In genomic region chr16:37011922-37012289, GRCm38 (mm10) we compare ENCODE assay signal across 8 mouse cellular contexts. TPM values are rescaled to one million over a fixed set of nuclear protein-coding genes. Genes with fewer than 3 reads are reported as not detected.
DNase-seq lines count a peak whose midpoint lies in the region; ATAC-seq lines count a peak whose summit lies in the region.

No protein-coding gene starts in this region.

- H3K9me3 ChIP-seq in neural tube, embryonic 11.5 days (ENCODE audit: control insufficient read depth, low read length): no peaks in the 10 kb centered on the region
- H3K9me3 ChIP-seq in limb, embryonic 15.5 days: no peaks in the 10 kb centered on the region
- no peaks in the 10 kb centered on the region for H3K9me3 ChIP-seq in stomach, embryonic 16.5 days (replicated peaks; ENCODE audit: control insufficient read depth, low read length)

- under 1% methylated on average over 26 of the region's 26 CpGs for WGBS in neural tube, embryonic 11.5 days
- WGBS in limb, embryonic 15.5 days: under 1% methylated on average over 26 of the region's 26 CpGs
- WGBS in stomach, embryonic 16.5 days: under 1% methylated on average over 26 of the region's 26 CpGs

- H3K36me3 ChIP-seq in neural tube, embryonic 11.5 days (ENCODE audit: control insufficient read depth, insufficient read depth, low read length): no peaks in the 10 kb centered on the region
- H3K36me3 ChIP-seq in limb, embryonic 15.5 days: no peaks in the 10 kb centered on the region; the same call in 1 of the 2 replicates
- H3K36me3 ChIP-seq in stomach, embryonic 16.5 days (ENCODE audit: control insufficient read depth, insufficient read depth, low read length): no peaks in the 10 kb centered on the region

- H3K27ac ChIP-seq in neural tube, embryonic 11.5 days (ENCODE audit: low read depth, low read length): no peak overlapping the region
- H3K27ac ChIP-seq in limb, embryonic 15.5 days: no peak overlapping the region
- no peak overlapping the region for H3K27ac ChIP-seq in stomach, embryonic 16.5 days (ENCODE audit: low read length)

- peaks cover 3% of the 10 kb centered on the region; the same call in 1 of the 2 replicates for H3K4me1 ChIP-seq in neural tube, embryonic 11.5 days (ENCODE audit: control insufficient read depth, insufficient read depth, low read length)
- H3K4me1 ChIP-seq in limb, embryonic 15.5 days: peaks cover 18% of the 10 kb centered on the region
- H3K4me1 ChIP-seq in stomach, embryonic 16.5 days (ENCODE audit: control insufficient read depth, insufficient read depth, low read length): peaks cover 8% of the 10 kb centered on the region

- peak overlapping the region; percentile 72 for H3K9ac ChIP-seq in neural tube, embryonic 11.5 days (ENCODE audit: low read length)
- peak overlapping the region; percentile 55 for H3K9ac ChIP-seq in limb, embryonic 15.5 days
- peak overlapping the region; percentile 77 for H3K9ac ChIP-seq in stomach, embryonic 16.5 days (ENCODE audit: low read length)

- peak; percentile 45; the same call in 1 of the 2 replicates for ATAC-seq in neural tube, embryonic 11.5 days (ENCODE audit: insufficient read depth, low FRiP score, low TSS enrichment)
- peak; percentile 60 for ATAC-seq in limb, embryonic 15.5 days (ENCODE audit: insufficient number of reproducible peaks, low FRiP score, low TSS enrichment, low read depth)
- ATAC-seq in stomach, embryonic 16.5 days (ENCODE audit: insufficient read depth, low FRiP score): peak; percentile 61

- H3K4me2 ChIP-seq in neural tube, embryonic 11.5 days (ENCODE audit: low read depth): peak overlapping the region; percentile 71
- H3K4me2 ChIP-seq in limb, embryonic 15.5 days: peak overlapping the region; percentile 92
- H3K4me2 ChIP-seq in stomach, embryonic 16.5 days (ENCODE audit: low read depth, low read length): peak overlapping the region; percentile 74

- peak; percentile 28 for DNase-seq in adrenal gland, postnatal 14 days
- DNase-seq in adrenal gland, postnatal 10 days: no peak
- no peak for DNase-seq in neural tube, embryonic 11.5 days (ENCODE audit: low spot score)
- DNase-seq in neural tube, embryonic 10.5 days (ENCODE audit: extremely low spot score, low spot score): no peak
- no peak for DNase-seq in ovary, postnatal 10 days (ENCODE audit: low spot score)
- no peak for DNase-seq in right cerebral cortex, postnatal 4 days

- H3K27me3 ChIP-seq in neural tube, embryonic 11.5 days (ENCODE audit: control insufficient read depth, insufficient read depth, low read length): no peaks in the 10 kb centered on the region
- no peaks in the 10 kb centered on the region for H3K27me3 ChIP-seq in limb, embryonic 15.5 days
- no peaks in the 10 kb centered on the region for H3K27me3 ChIP-seq in stomach, embryonic 16.5 days (ENCODE audit: control insufficient read depth, insufficient read depth, low read length)

- peak overlapping the region; percentile 79 for H3K4me3 ChIP-seq in neural tube, embryonic 11.5 days (ENCODE audit: low read depth, low read length)
- H3K4me3 ChIP-seq in limb, embryonic 15.5 days: peak overlapping the region; percentile 76
- H3K4me3 ChIP-seq in stomach, embryonic 16.5 days (replicated peaks; ENCODE audit: low read length): peak overlapping the region; percentile 92

RNA-seq across cellular contexts. Expression of gene Polq, which starts 0.3 kb away (rescaled TPM):
- 1.8 and 2.1 TPM in 2 replicates for total RNA-seq in adrenal gland, postnatal 14 days (2021)
- 1 to 10 TPM; 1.4 to 3.7 TPM for total RNA-seq in adrenal gland, postnatal 10 days (2021)
- 9.7 and 10.4 TPM in 2 replicates for polyA plus RNA-seq in neural tube, embryonic 11.5 days (2014; fragmentation: Nextera tagmentation; extraction: Ambion mirVana)
- 4.9 and 5.9 TPM in 2 replicates for polyA plus RNA-seq in limb, embryonic 15.5 days (2015; fragmentation: Nextera tagmentation; extraction: Ambion mirVana)
- 5.4 and 6.7 TPM in 2 replicates for polyA plus RNA-seq in stomach, embryonic 16.5 days (2015; fragmentation: Nextera tagmentation; extraction: Ambion mirVana)

RNA-seq across cellular contexts. Expression of gene Fbxo40, which starts 21.6 kb away (rescaled TPM):
- total RNA-seq in adrenal gland, postnatal 14 days (2021): 0.26 and 0.83 TPM in 2 replicates
- 1 to 10 TPM; 1.8 to 4.4 TPM for total RNA-seq in adrenal gland, postnatal 10 days (2021)
- polyA plus RNA-seq in neural tube, embryonic 11.5 days (2014; fragmentation: Nextera tagmentation; extraction: Ambion mirVana): 0.29 TPM in 1 of 2 replicates, not detected in the other
- polyA plus RNA-seq in limb, embryonic 15.5 days (2015; fragmentation: Nextera tagmentation; extraction: Ambion mirVana): 0.31 and 0.32 TPM in 2 replicates
- 0.13 TPM in 1 of 2 replicates, not detected in the other for polyA plus RNA-seq in stomach, embryonic 16.5 days (2015; fragmentation: Nextera tagmentation; extraction: Ambion mirVana)
